Mouse (Mus musculus) lung, adult 2 months (tissue): ENCODE data around the gene Gfod2. TPM values are rescaled to one million over a fixed set of nuclear protein-coding genes. Genes with fewer than 3 reads are reported as not detected.

Experiments used
- DNase-seq: peaks from one replicate; pipeline ENCODE4 v3.0.0; 2022
- H3K4me1 ChIP-seq: fragments of 200-500 bp; 2 replicates; pipeline ENCODE4 v1.6.1; 2011; ENCODE audit warnings: low read length; ENCODE audit not compliant: control insufficient read depth, insufficient read depth
- H3K4me3 ChIP-seq: fragments of 200-500 bp; replicated peaks from 2 replicates; pipeline ENCODE3; 2011; ENCODE audit warnings: low read depth, mild to moderate bottlenecking, control low read depth, low read length; ENCODE audit errors: extremely low read depth
- CTCF ChIP-seq: fragments of 200-500 bp; IDR thresholded peaks from 2 replicates; pipeline ENCODE4 v1.5.1; 2011; ENCODE audit warnings: mild to moderate bottlenecking, low read length, control low read depth; ENCODE audit not compliant: insufficient read depth
- POLR2A ChIP-seq: fragments of 200-500 bp; IDR thresholded peaks from 2 replicates; pipeline ENCODE4 v1.6.1; 2011; ENCODE audit warnings: low read depth, mild to moderate bottlenecking, control low read depth, low read length, borderline replicate concordance; ENCODE audit errors: extremely low read depth
- WGBS: fragments of 180-500 bp; shearing (Covaris S2); methylation state at CpG from one replicate; pipeline ENCODE4 v1.1.7; 2018; 5-methylcytosine and 5-hydroxymethylcytosine counted together
- polyA plus RNA-seq: library from polyadenylated mRNA; depleted of rRNA; stranded (reverse); fragments of >200 nt; gene quantifications from 2 replicates; pipeline ENCODE4 v1.2.3, GENCODE M21; 2012

The Gfod2 gene
- polyA plus RNA-seq, 1 experiment = 12.2 TPM

DNA sequence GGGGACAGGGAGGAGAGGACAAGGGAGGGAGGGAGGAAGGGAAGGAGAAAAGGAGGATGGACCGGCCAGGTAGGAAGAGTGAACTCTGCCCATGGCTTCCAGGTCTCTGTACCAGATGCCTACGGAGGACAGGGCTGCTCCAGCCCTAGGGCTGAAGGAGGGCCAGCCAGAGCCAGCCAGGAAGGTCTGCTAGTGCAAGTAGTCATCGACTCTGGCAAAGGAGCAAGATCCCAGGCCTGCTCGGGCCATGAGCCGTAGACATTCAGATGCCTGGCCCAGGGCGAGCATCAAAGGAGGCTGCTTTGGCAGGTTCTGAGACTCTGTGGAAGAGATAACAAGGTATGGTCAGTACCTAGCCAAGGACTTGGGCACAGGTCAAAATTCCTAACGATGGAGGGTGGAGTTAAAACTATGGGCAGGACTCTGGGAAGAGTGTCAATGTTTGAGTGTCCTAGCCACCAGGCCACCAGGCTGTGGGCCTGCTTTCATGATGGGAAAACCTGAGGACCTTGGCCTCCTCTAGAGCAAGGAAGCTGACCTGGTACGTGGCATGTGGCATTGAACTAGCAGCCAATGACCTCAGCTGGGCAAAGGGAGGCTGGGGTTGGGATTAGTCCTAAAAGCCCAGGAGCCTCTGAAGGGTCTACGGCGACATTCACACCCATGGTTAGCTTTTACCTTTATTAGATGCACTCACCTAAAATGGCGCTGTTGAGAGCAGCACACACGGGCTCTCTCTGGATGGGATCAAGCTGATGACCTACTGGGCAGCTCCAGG is 13.1 kb upstream of the Gfod2 start:
- H3K4me1 ChIP-seq = 0 out of 2 replicates have a peak, but pooled peaks cover 2% of the 10 kb centered on the region
- H3K4me3 ChIP-seq = no peak overlapping the region
- 89% methylated on average over 12 of the region's 12 CpGs for WGBS
- DNase-seq = no peak
- TF ChIP-seq POLR2A (no peak), CTCF (no peak)

GRCm38 (mm10) chr8:105770609-105771008 is 12.1 kb upstream of the Gfod2 start:
- DNase-seq = no peak
- no peak overlapping the region for H3K4me3 ChIP-seq
- TF ChIP-seq CTCF = peak; percentile 54
- no peak for TF ChIP-seq POLR2A
- WGBS = 83% methylated on average over 1 of the region's 1 CpGs
- H3K4me1 ChIP-seq = 0 out of 2 replicates have a peak, but pooled peaks cover 2% of the 10 kb centered on the region

GRCm38 (mm10) chr8:105768485-105769257 is 10.2 kb upstream of the Gfod2 start:
- Histone ChIP-seq H3K4me1 (0 out of 2 replicates have a peak, but pooled peaks cover 2% of the 10 kb centered on the region), H3K4me3 (no peak overlapping the region)
- TF ChIP-seq POLR2A = no peak
- no peak for TF ChIP-seq CTCF
- WGBS = 77% methylated on average over 5 of the region's 5 CpGs
- no peak for DNase-seq

DNA sequence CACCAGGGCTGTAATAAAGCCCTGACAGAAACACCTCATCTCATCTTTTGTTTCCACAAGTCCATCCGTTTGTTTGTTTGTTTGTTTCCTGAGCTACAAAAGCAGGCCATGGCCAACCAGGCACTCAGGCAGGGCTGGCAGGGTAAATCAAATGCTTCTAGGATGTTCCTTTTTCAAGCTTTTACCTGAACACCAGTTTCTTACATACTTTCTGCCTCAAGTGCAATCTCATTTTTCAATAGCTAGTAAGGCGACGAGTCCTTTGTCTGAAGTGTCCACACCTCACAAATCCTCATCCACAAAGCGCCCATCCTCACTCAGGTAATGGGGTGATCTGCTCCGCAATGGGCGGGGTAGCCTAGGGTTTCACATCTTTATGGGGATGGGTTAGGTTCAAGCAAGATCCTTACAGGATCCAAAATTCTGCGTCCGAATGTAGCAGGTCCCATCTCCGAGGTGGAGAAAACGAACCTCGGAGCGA is 628 bp downstream of the Gfod2 start:
- DNase-seq = no peak
- Histone ChIP-seq H3K4me1 (no peaks in the 10 kb centered on the region; the same call in 1 of the 2 replicates), H3K4me3 (peak overlapping the region; percentile 96)
- 3% methylated on average over 12 of the region's 12 CpGs for WGBS
- TF ChIP-seq POLR2A = no peak
- no peak for TF ChIP-seq CTCF

- DNase-seq = no peak
- H3K4me3 ChIP-seq = no peak overlapping the region
- TF ChIP-seq CTCF (no peak), POLR2A (no peak)
- H3K4me1 ChIP-seq = peaks cover 7% of the 10 kb centered on the region; the same call in 1 of the 2 replicates
- 72% methylated on average over 2 of the region's 2 CpGs for WGBS
Observed at GRCm38 (mm10) chr8:105754688-105755087, 3.8 kb downstream of the Gfod2 start.

- DNase-seq = no peak
- 41% methylated on average over 2 of the region's 2 CpGs for WGBS
Observed at GRCm38 (mm10) chr8:105753916-105754315, 4.5 kb downstream of the Gfod2 start.

DNA sequence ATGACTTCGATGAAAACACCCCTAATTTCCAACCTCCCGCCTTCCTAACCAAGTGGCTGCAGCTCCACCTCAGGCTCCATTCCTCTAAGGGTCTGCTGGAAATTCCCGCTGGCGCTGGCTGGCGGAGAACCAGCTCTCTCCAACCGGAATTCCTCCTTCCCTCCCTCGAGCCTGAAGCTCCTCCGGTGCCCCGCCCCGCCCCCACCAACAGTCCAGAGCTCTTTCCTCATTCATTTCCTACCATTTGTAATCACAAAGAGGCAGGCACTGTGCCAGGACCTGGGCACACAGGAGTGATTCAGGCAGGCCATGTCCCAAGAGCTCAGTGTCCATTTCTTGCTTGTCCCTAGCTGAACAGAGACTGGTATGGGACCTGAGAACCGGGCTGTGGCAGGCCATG is 7.9 kb downstream of the Gfod2 start:
- H3K4me1 ChIP-seq = peaks cover 15% of the 10 kb centered on the region
- peak; percentile 69 for DNase-seq
- WGBS = 11% methylated on average over 11 of the region's 11 CpGs
- TF ChIP-seq POLR2A = no peak
- TF ChIP-seq CTCF = no peak
- H3K4me3 ChIP-seq = no peak overlapping the region

More at GRCm38 (mm10) chr8:105753916-105754315, 4.5 kb downstream of the Gfod2 start:
- H3K4me1 ChIP-seq = peaks cover 7% of the 10 kb centered on the region
- H3K4me3 ChIP-seq = no peak overlapping the region
- TF ChIP-seq POLR2A = no peak
- no peak for TF ChIP-seq CTCF

- no peak for DNase-seq
- TF ChIP-seq CTCF = no peak
- no peak for TF ChIP-seq POLR2A
- H3K4me3 ChIP-seq = no peak overlapping the region
- H3K4me1 ChIP-seq = peaks cover 11% of the 10 kb centered on the region
- WGBS = 67% methylated on average over 4 of the region's 4 CpGs
Observed at GRCm38 (mm10) chr8:105743301-105743700, 15.2 kb downstream of the Gfod2 start.

DNA sequence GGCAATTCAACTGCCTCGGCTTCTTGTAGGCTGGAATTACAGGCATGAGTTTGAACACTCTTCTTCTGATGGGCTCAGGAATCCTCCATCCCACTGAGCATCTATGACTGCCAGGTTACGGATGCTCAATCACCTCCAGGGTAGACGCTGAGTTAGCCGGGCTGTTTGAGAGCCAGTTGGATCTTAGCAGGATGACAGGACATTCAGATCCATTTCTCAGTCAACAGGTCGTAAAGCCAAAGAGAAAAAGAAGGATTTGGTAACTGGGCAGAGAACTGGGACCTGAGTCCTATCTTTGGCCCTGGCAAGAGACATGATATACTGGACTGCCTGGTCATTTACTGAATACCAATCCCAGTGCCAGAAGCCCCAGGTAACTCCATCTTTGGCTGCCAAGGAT is 19.2 kb downstream of the Gfod2 start:
- WGBS = 93% methylated on average over 5 of the region's 5 CpGs

More for the DNA sequence above, 19.2 kb downstream of the Gfod2 start:
- H3K4me1 ChIP-seq = peaks cover 6% of the 10 kb centered on the region
- DNase-seq = no peak
- H3K4me3 ChIP-seq = no peak overlapping the region
- TF ChIP-seq POLR2A (no peak), CTCF (no peak)
